Mouse (Mus musculus) kidney, postnatal 0 days (tissue): ENCODE measurements around the gene Mccc2. TPM values are rescaled to one million over a fixed set of nuclear protein-coding genes. Genes with fewer than 3 reads are reported as not detected.

Source experiments
- ATAC-seq: fragments of 200-750 bp; cut with Nextera tagmentation; replicated peaks from 2 replicates; pipeline ENCODE4 v1.8.0; 2017; ENCODE audit warnings: low read depth, moderate number of reproducible peaks, moderate TSS enrichment, moderate library complexity; ENCODE audit not compliant: low FRiP score
- DNase-seq: peaks from one replicate; pipeline ENCODE4 v3.0.0-alpha.2; 2016; ENCODE audit warnings: low spot score
- H3K27ac ChIP-seq: fragments of 300-500 bp; sonication (generic); 2 replicates; pipeline ENCODE4 v1.5.1; 2014; ENCODE audit warnings: mild to moderate bottlenecking
- H3K27me3 ChIP-seq: fragments of 300-500 bp; sonication (generic); 2 replicates; pipeline ENCODE4 v1.6.1; 2014; ENCODE audit warnings: low read length, mixed read lengths; ENCODE audit not compliant: insufficient read depth
- H3K36me3 ChIP-seq: fragments of 300-500 bp; sonication (generic); 2 replicates; pipeline ENCODE4 v1.6.1; 2014; ENCODE audit warnings: low read length, mixed read lengths; ENCODE audit not compliant: insufficient read depth
- H3K4me1 ChIP-seq: fragments of 300-500 bp; sonication (generic); replicated peaks from 2 replicates; pipeline ENCODE4 v1.6.1; 2014; ENCODE audit warnings: antibody characterized with exemption, low read length, mixed read lengths; ENCODE audit not compliant: insufficient read depth
- H3K4me2 ChIP-seq: fragments of 300-500 bp; sonication (generic); 2 replicates; pipeline ENCODE4 v1.6.1; 2014; ENCODE audit warnings: mild to moderate bottlenecking, low read length, moderate library complexity, mixed read lengths
- H3K4me3 ChIP-seq: fragments of 300-500 bp; sonication (generic); replicated peaks from 2 replicates; pipeline ENCODE4 v1.5.1; 2014; ENCODE audit warnings: low read depth, low read length
- H3K9ac ChIP-seq: fragments of 300-500 bp; sonication (generic); 2 replicates; pipeline ENCODE4 v1.6.1; 2014; ENCODE audit warnings: low read depth, low read length
- H3K9me3 ChIP-seq: fragments of 300-500 bp; sonication (generic); replicated peaks from 2 replicates; pipeline ENCODE4 v1.6.1; 2016; ENCODE audit warnings: low read length, inconsistent platforms, mixed read lengths
- CTCF ChIP-seq: IDR thresholded peaks from 2 replicates; pipeline ENCODE4 v1.5.1; 2016; ENCODE audit warnings: antibody characterized with exemption, low read depth, mild to moderate bottlenecking, moderate library complexity
- WGBS: fragments of 180-500 bp; shearing (Covaris S2); extraction: QIAGEN DNeasy Blood & Tissue Kit; methylation state at CpG from one replicate; pipeline ENCODE4 v1.1.7; 2014; 5-methylcytosine and 5-hydroxymethylcytosine counted together
- polyA plus RNA-seq: library from polyadenylated mRNA; unstranded; fragments of >200 nt; fragmentation: Nextera tagmentation; extraction: Ambion mirVana; gene quantifications from 2 replicates; pipeline ENCODE4 v1.2.1, GENCODE M21; 2015

The Mccc2 gene
- polyA plus RNA-seq, 1 experiment from 2014 or later = 73.4 TPM

- ATAC-seq (no peak), DNase-seq (no peak)
- Histone ChIP-seq H3K4me2 (no peak overlapping the region), H3K9me3 (no peaks in the 10 kb centered on the region), H3K27ac (no peak overlapping the region), H3K9ac (no peak overlapping the region), H3K36me3 (no peaks in the 10 kb centered on the region), H3K4me3 (no peak overlapping the region), H3K27me3 (peaks cover 18% of the 10 kb centered on the region), H3K4me1 (0 out of 2 replicates have a peak, but pooled peaks cover 4% of the 10 kb centered on the region)
- 21% methylated on average over 14 of the region's 14 CpGs for WGBS
- no peak for TF ChIP-seq CTCF
Measured at GRCm38 (mm10) chr13:99898816-99899215, 116.6 kb downstream of the Mccc2 start.

Other genes with a start within 250 kb of the Mccc2 start
- gene Cartpt, start 114.5 kb downstream of the Mccc2 start, polyA plus RNA-seq = 0.16 TPM in 1 of 2 replicates, not detected in the other
- 21.6 and 21.8 TPM in 2 replicates for gene Bdp1, start 88.4 kb upstream of the Mccc2 start, polyA plus RNA-seq
- gene Serf1, start 92.4 kb upstream of the Mccc2 start, polyA plus RNA-seq = 198 and 216 TPM in 2 replicates
- gene Smn1, start 109.2 kb upstream of the Mccc2 start, polyA plus RNA-seq = 44.1 and 44.8 TPM in 2 replicates
- gene Naip2, start 186.5 kb upstream of the Mccc2 start, polyA plus RNA-seq = 0.51 and 0.57 TPM in 2 replicates
- gene Naip5, start 230.7 kb upstream of the Mccc2 start, polyA plus RNA-seq = 0.38 and 0.42 TPM in 2 replicates